Mouse (Mus musculus) lung, postnatal 0 days (tissue): Measurements from ENCODE around the gene Ncoa1.

ENCODE experiments used
- CTCF ChIP-seq: IDR thresholded peaks from 2 replicates; pipeline ENCODE4 v1.5.1; 2016; ENCODE audit warnings: antibody characterized with exemption, mild to moderate bottlenecking
- EP300 ChIP-seq: IDR thresholded peaks from 2 replicates; pipeline ENCODE4 v1.6.1; 2016; ENCODE audit warnings: antibody characterized with exemption, mild to moderate bottlenecking, control low read depth

GRCm38 (mm10) chr12:4469115-4469514 lies 7.9 kb downstream of the Ncoa1 start:
- TF ChIP-seq CTCF (no peak), EP300 (no peak)
